Comparison of ENCODE assay signal across 13 mouse cellular contexts in the genomic region with DNA sequence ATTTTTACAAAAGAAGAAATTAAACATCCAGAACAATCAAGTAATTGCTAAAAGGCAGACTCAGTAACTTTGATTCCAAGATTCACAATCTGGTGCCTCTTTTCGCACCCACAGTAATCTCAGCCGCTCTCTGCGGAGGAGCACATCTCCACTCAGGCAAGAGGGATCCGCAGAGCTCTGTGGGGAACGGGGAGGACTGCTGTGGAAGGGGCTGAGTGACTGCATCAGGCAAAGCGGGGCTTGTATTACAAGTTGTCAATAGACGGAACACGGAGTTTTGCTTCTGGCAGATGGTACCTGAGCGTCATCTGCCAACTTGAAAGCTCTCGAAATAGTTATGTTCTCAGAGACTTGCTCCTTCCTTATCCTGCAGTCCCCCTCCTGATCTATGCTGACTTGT. TPM values are rescaled to one million over a fixed set of nuclear protein-coding genes. Genes with fewer than 3 reads are reported as not detected.
DNase-seq lines count a peak whose midpoint lies in the region.
"Had no signal": no experiment of that assay in that cellular context is flagged by ENCODE, and none has a peak within 500 bp of the region (broad histone marks: within the 10 kb centered on the region; RNA-seq: fewer than 3 reads in every experiment).

No protein-coding gene starts in this region.

- DNase-seq in left cerebral cortex, postnatal 14 days (ENCODE audit: low spot score in 2 of 2) = peak; percentile 45 to 61
- no peak for DNase-seq in left cerebral cortex, adult 11 months (ENCODE audit: low spot score)
- peak; percentile 28 to 33 for DNase-seq in frontal cortex, postnatal 14 days (ENCODE audit: low spot score in 2 of 2)
- DNase-seq in layer of hippocampus, postnatal 14 days (ENCODE audit: low spot score in 2 of 2) = peak; percentile 11 to 51
- DNase-seq in right cerebral cortex, postnatal 36 days (ENCODE audit: low spot score in 2 of 2) = peak; percentile 24 to 45
- DNase-seq in adrenal gland, adult 2 months = no peak
- DNase-seq in cerebellum, postnatal 14 days = no peak
- DNase-seq: cerebellum, adult 11-12 months; gastrocnemius, postnatal 25 days; kidney, adult 8-10 months; kidney, postnatal 36 days; liver, postnatal 0 days; thymus, adult 18-20 months had no signal

- intact Hi-C loops in left cerebral cortex, postnatal 14 days (cut with DNase I) = no loop called here

RNA-seq across cellular contexts. Expression of a gene that starts 37.3 kb away (rescaled TPM):
- total RNA-seq in left cerebral cortex, postnatal 14 days (2021) = 10 to 100 TPM; 48.8 to 49.8 TPM
- total RNA-seq in layer of hippocampus, postnatal 14 days (2021) = 10 to 100 TPM; 44.0 to 44.3 TPM
- total RNA-seq in adrenal gland, adult 2 months (2021) = 10 to 100 TPM; 42.1 to 42.4 TPM
- polyA plus RNA-seq in adrenal gland, adult 2 months (2012; rRNA removed) = 13.8 and 23.6 TPM in 2 replicates

RNA-seq across cellular contexts. Expression of a gene that starts 49.8 kb away (rescaled TPM):
- 1 to 10 TPM; 7.8 to 8.4 TPM for total RNA-seq in left cerebral cortex, postnatal 14 days (2021)
- 10 to 100 TPM; 11.9 to 12.5 TPM for total RNA-seq in layer of hippocampus, postnatal 14 days (2021)
- total RNA-seq in adrenal gland, adult 2 months (2021) = 1 to 10 TPM; 4.0 to 4.6 TPM
- polyA plus RNA-seq in adrenal gland, adult 2 months (2012; rRNA removed) = 0.66 and 0.86 TPM in 2 replicates

Comparison
In these comparisons a context has a peak if more than half of its experiments do, and no peak if none do; other contexts are left out.
1. DNase-seq: peak in left cerebral cortex, postnatal 14 days (2 of 2), frontal cortex, postnatal 14 days (2 of 2), layer of hippocampus, postnatal 14 days (2 of 2) and right cerebral cortex, postnatal 36 days (2 of 2); none in left cerebral cortex, adult 11 months (single experiment), adrenal gland, adult 2 months (single experiment) and cerebellum, postnatal 14 days (0 of 2).